Mouse (Mus musculus) embryonic facial prominence, embryonic 14.5 days (tissue): ENCODE measurements around the gene Enthd1. TPM values are rescaled to one million over a fixed set of nuclear protein-coding genes. Genes with fewer than 3 reads are reported as not detected.

Source experiments
- ATAC-seq: fragments of 200-750 bp; cut with Nextera tagmentation; 2 replicates; pipeline ENCODE4 v1.8.0; 2017; ENCODE audit warnings: low read depth, moderate number of reproducible peaks, moderate TSS enrichment
- DNase-seq: peaks from one replicate; pipeline ENCODE4 v3.0.0-alpha.2; 2015; ENCODE audit warnings: low spot score
- H3K27ac ChIP-seq: fragments of 300-500 bp; sonication (generic); replicated peaks from 2 replicates; pipeline ENCODE4 v1.5.1; 2014; ENCODE audit warnings: low read depth, mild to moderate bottlenecking, low read length, moderate library complexity
- H3K27me3 ChIP-seq: fragments of 300-500 bp; sonication (generic); replicated peaks from 2 replicates; pipeline ENCODE4 v1.6.1; 2014; ENCODE audit warnings: low read length; ENCODE audit not compliant: control insufficient read depth, insufficient read depth
- H3K36me3 ChIP-seq: fragments of 300-500 bp; sonication (generic); 2 replicates; pipeline ENCODE4 v1.6.1; 2014; ENCODE audit warnings: low read length, mixed read lengths; ENCODE audit not compliant: control insufficient read depth, insufficient read depth
- H3K4me1 ChIP-seq: fragments of 300-500 bp; sonication (generic); 2 replicates; pipeline ENCODE4 v1.6.1; 2014; ENCODE audit warnings: antibody characterized with exemption, low read length; ENCODE audit not compliant: control insufficient read depth, insufficient read depth
- H3K4me2 ChIP-seq: fragments of 300-500 bp; sonication (generic); 2 replicates; pipeline ENCODE4 v1.6.1; 2014; ENCODE audit warnings: low read depth, mild to moderate bottlenecking, low read length, moderate library complexity, mixed read lengths
- H3K4me3 ChIP-seq: fragments of 300-500 bp; sonication (generic); 2 replicates; pipeline ENCODE4 v1.5.1; 2014; ENCODE audit warnings: low read depth, mild to moderate bottlenecking, low read length
- H3K9ac ChIP-seq: fragments of 300-500 bp; sonication (generic); 2 replicates; pipeline ENCODE4 v1.6.1; 2014; ENCODE audit warnings: low read depth, mild to moderate bottlenecking, low read length, moderate library complexity, mixed read lengths
- H3K9me3 ChIP-seq: fragments of 300-500 bp; sonication (generic); 2 replicates; pipeline ENCODE4 v1.6.1; 2016; ENCODE audit warnings: low read length; ENCODE audit not compliant: control insufficient read depth
- WGBS: fragments of 180-500 bp; shearing (Covaris S2); extraction: QIAGEN DNeasy Blood & Tissue Kit; methylation state at CpG from one replicate; pipeline ENCODE4 v1.1.7; 2014; 5-methylcytosine and 5-hydroxymethylcytosine counted together
- polyA plus RNA-seq: library from polyadenylated mRNA; unstranded; fragments of >200 nt; fragmentation: Nextera tagmentation; extraction: Ambion mirVana; gene quantifications from 2 replicates; pipeline ENCODE4 v1.2.1, GENCODE M21; 2014

Gene Enthd1
- polyA plus RNA-seq, 1 experiment from 2014 or later: 0.10 TPM

- H3K36me3 ChIP-seq: no peaks in the 10 kb centered on the region
- H3K27me3 ChIP-seq: no peaks in the 10 kb centered on the region
- no peak overlapping the region for H3K4me2 ChIP-seq
- no peaks in the 10 kb centered on the region for H3K9me3 ChIP-seq
- 52% methylated on average over 15 of the region's 15 CpGs for WGBS
- DNase-seq (no peak), ATAC-seq (no peak)
- no peaks in the 10 kb centered on the region for H3K4me1 ChIP-seq
- H3K27ac ChIP-seq: no peak overlapping the region
- no peak overlapping the region for H3K4me3 ChIP-seq
- no peak overlapping the region for H3K9ac ChIP-seq
These were observed 4.0 kb downstream of the Enthd1 start for GRCm38 (mm10) chr15:80560646-80561580.

- WGBS: 51% methylated on average over 14 of the region's 14 CpGs
These were observed 5.0 kb downstream of the Enthd1 start for GRCm38 (mm10) chr15:80559978-80560377.

GRCm38 (mm10) chr15:80559534-80559933 is 5.4 kb downstream of the Enthd1 start:
- ATAC-seq: no peak
- DNase-seq: no peak
- Histone ChIP-seq H3K27ac (no peak overlapping the region), H3K27me3 (no peaks in the 10 kb centered on the region), H3K4me1 (no peaks in the 10 kb centered on the region), H3K4me2 (no peak overlapping the region), H3K36me3 (no peaks in the 10 kb centered on the region), H3K9me3 (no peaks in the 10 kb centered on the region), H3K9ac (no peak overlapping the region), H3K4me3 (no peak overlapping the region)
- 56% methylated on average over 12 of the region's 12 CpGs for WGBS

More at GRCm38 (mm10) chr15:80559978-80560377, 5.0 kb downstream of the Enthd1 start:
- ATAC-seq: no peak
- Histone ChIP-seq H3K36me3 (no peaks in the 10 kb centered on the region), H3K4me1 (no peaks in the 10 kb centered on the region), H3K9me3 (no peaks in the 10 kb centered on the region), H3K4me3 (no peak overlapping the region), H3K9ac (no peak overlapping the region), H3K4me2 (no peak overlapping the region), H3K27ac (no peak overlapping the region), H3K27me3 (no peaks in the 10 kb centered on the region)
- no peak for DNase-seq

- Histone ChIP-seq H3K4me2 (no peak overlapping the region), H3K4me3 (no peak overlapping the region), H3K9ac (no peak overlapping the region), H3K9me3 (no peaks in the 10 kb centered on the region), H3K27ac (no peak overlapping the region), H3K36me3 (no peaks in the 10 kb centered on the region), H3K27me3 (no peaks in the 10 kb centered on the region), H3K4me1 (no peaks in the 10 kb centered on the region)
- DNase-seq: no peak
- no peak for ATAC-seq
- WGBS: 64% methylated on average over 4 of the region's 4 CpGs
These were observed 7.2 kb downstream of the Enthd1 start for GRCm38 (mm10) chr15:80557745-80558144.

- 64% methylated on average over 2 of the region's 2 CpGs for WGBS
- H3K9ac ChIP-seq: no peak overlapping the region
- no peak overlapping the region for H3K27ac ChIP-seq
- H3K4me2 ChIP-seq: no peak overlapping the region
- no peaks in the 10 kb centered on the region for H3K9me3 ChIP-seq
- H3K36me3 ChIP-seq: no peaks in the 10 kb centered on the region
- DNase-seq (no peak), ATAC-seq (no peak)
- no peaks in the 10 kb centered on the region for H3K27me3 ChIP-seq
- no peak overlapping the region for H3K4me3 ChIP-seq
- no peaks in the 10 kb centered on the region for H3K4me1 ChIP-seq
These were observed 8.9 kb downstream of the Enthd1 start for GRCm38 (mm10) chr15:80556021-80556420.

GRCm38 (mm10) chr15:80554860-80555822 is 9.8 kb downstream of the Enthd1 start:
- Histone ChIP-seq H3K36me3 (no peaks in the 10 kb centered on the region), H3K27ac (no peak overlapping the region), H3K4me3 (no peak overlapping the region), H3K4me1 (no peaks in the 10 kb centered on the region), H3K4me2 (no peak overlapping the region), H3K9me3 (no peaks in the 10 kb centered on the region), H3K27me3 (no peaks in the 10 kb centered on the region), H3K9ac (no peak overlapping the region)
- WGBS: 91% methylated on average over 6 of the region's 6 CpGs
- no peak for ATAC-seq
- no peak for DNase-seq

- 62% methylated on average over 6 of the region's 6 CpGs for WGBS
- Histone ChIP-seq H3K4me3 (no peak overlapping the region), H3K36me3 (no peaks in the 10 kb centered on the region), H3K27ac (no peak overlapping the region), H3K4me2 (no peak overlapping the region), H3K27me3 (no peaks in the 10 kb centered on the region), H3K4me1 (no peaks in the 10 kb centered on the region), H3K9ac (no peak overlapping the region), H3K9me3 (no peaks in the 10 kb centered on the region)
- no peak for DNase-seq
- ATAC-seq: no peak
These were observed 19.5 kb downstream of the Enthd1 start for GRCm38 (mm10) chr15:80545430-80545829.

GRCm38 (mm10) chr15:80544115-80544514 is 20.8 kb downstream of the Enthd1 start:
- Histone ChIP-seq H3K4me1 (no peaks in the 10 kb centered on the region; the same call in 1 of the 2 replicates), H3K27ac (no peak overlapping the region), H3K9ac (no peak overlapping the region), H3K9me3 (no peaks in the 10 kb centered on the region), H3K4me3 (no peak overlapping the region), H3K27me3 (no peaks in the 10 kb centered on the region), H3K36me3 (no peaks in the 10 kb centered on the region), H3K4me2 (no peak overlapping the region)
- no peak for DNase-seq
- WGBS: 61% methylated on average over 3 of the region's 3 CpGs
- ATAC-seq: no peak
